Mouse (Mus musculus) kidney, adult 8-10 months (tissue): ENCODE results near the gene Oaz3.
A peak's percentile ranks its signal among the peaks of the same experiment; 100 is the strongest.

ENCODE experiments used
- DNase-seq, 2 experiments: peaks; one replicate each; pipeline ENCODE4 v3.0.0; 2022

Oaz3 gene

GRCm38 (mm10) chr3:94443597-94443964 is at the start of gene Oaz3:
Gene Oaz3 (minus strand): TSS chr3:94443915.
- no peak for DNase-seq

GRCm38 (mm10) chr3:94487581-94487980 is 43.9 kb upstream of the Oaz3 start:
- DNase-seq, result no peak

- DNase-seq, result no peak
Measured at GRCm38 (mm10) chr3:94485922-94486321, 42.2 kb upstream of the Oaz3 start.

GRCm38 (mm10) chr3:94483790-94484439 is 40.2 kb upstream of the Oaz3 start:
- no peak for DNase-seq

- no peak for DNase-seq
Measured at GRCm38 (mm10) chr3:94482764-94483385, 39.2 kb upstream of the Oaz3 start.

- no peak for DNase-seq
Measured at GRCm38 (mm10) chr3:94481429-94481828, 37.7 kb upstream of the Oaz3 start.

GRCm38 (mm10) chr3:94480291-94480884 is 36.7 kb upstream of the Oaz3 start, which contains the start of gene Riiad1:
Gene Riiad1 (minus strand): TSS chr3:94480341.
- no peak for DNase-seq

- DNase-seq, result no peak
Measured at GRCm38 (mm10) chr3:94479564-94479963, 35.8 kb upstream of the Oaz3 start.

GRCm38 (mm10) chr3:94478591-94479169 is 35.0 kb upstream of the Oaz3 start:
- DNase-seq, result no peak

GRCm38 (mm10) chr3:94477981-94478422 is 34.3 kb upstream of the Oaz3 start, which contains the start of gene Celf3:
Gene Celf3 (plus strand): TSS chr3:94478295.
- DNase-seq, result no peak

GRCm38 (mm10) chr3:94477444-94477843 is 33.7 kb upstream of the Oaz3 start:
- DNase-seq, result no peak

GRCm38 (mm10) chr3:94476301-94477035 is 32.8 kb upstream of the Oaz3 start:
- DNase-seq, result peak; percentile 40 to 45

- no peak for DNase-seq
Measured at GRCm38 (mm10) chr3:94473567-94474232, 30.0 kb upstream of the Oaz3 start.

- no peak for DNase-seq
Measured at GRCm38 (mm10) chr3:94473115-94473505, 29.4 kb upstream of the Oaz3 start.

GRCm38 (mm10) chr3:94472447-94473114 is 28.9 kb upstream of the Oaz3 start:
- peak in 1 of 2 experiments; percentile 14 for DNase-seq

GRCm38 (mm10) chr3:94468931-94469330 is 25.2 kb upstream of the Oaz3 start:
- DNase-seq, result no peak

- DNase-seq, result no peak
Measured at GRCm38 (mm10) chr3:94465632-94466430, 22.1 kb upstream of the Oaz3 start.

- no peak for DNase-seq
Measured at GRCm38 (mm10) chr3:94463926-94464578, 20.3 kb upstream of the Oaz3 start.

- no peak for DNase-seq
Measured at GRCm38 (mm10) chr3:94459834-94460233, 16.1 kb upstream of the Oaz3 start.

- DNase-seq, result no peak
Measured at GRCm38 (mm10) chr3:94457055-94457454, 13.3 kb upstream of the Oaz3 start.
